Mouse (Mus musculus): ENCODE results near the gene Rps2.
"Not testable (repeated sequence)": the region's sequence is repeated elsewhere in the genome, so short reads cannot be mapped to it uniquely, and the experiment has no call there.

The Rps2 gene

GRCm38 (mm10) chr17:24701251-24701650 is 16.7 kb upstream of the Rps2 start:
- DNase-seq (ENCODE audit: extremely low read depth, low read depth, low spot score) = no peak

GRCm38 (mm10) chr17:24705821-24706220 is 12.1 kb upstream of the Rps2 start:
- no peak for DNase-seq (ENCODE audit: extremely low read depth, low read depth, low spot score)

GRCm38 (mm10) chr17:24706982-24707800 is 10.7 kb upstream of the Rps2 start, which contains the start of gene Tbl3:
Gene Tbl3, minus strand, starts transcription at chr17:24707660.
- DNase-seq (ENCODE audit: extremely low read depth, low read depth, low spot score) = no peak

GRCm38 (mm10) chr17:24707801-24708425 is 10.0 kb upstream of the Rps2 start:
- DNase-seq (ENCODE audit: extremely low read depth, low read depth, low spot score) = no peak

GRCm38 (mm10) chr17:24708646-24709045 is 9.3 kb upstream of the Rps2 start:
- DNase-seq (ENCODE audit: extremely low read depth, low read depth, low spot score) = no peak

GRCm38 (mm10) chr17:24715556-24715955 is 2.4 kb upstream of the Rps2 start:
- no peak for DNase-seq (ENCODE audit: extremely low read depth, low read depth, low spot score)

- DNase-seq (ENCODE audit: extremely low read depth, low read depth, low spot score) = no peak
Observed at GRCm38 (mm10) chr17:24716166-24716682, 1.7 kb upstream of the Rps2 start.

- not testable (repeated sequence) for DNase-seq (ENCODE audit: extremely low read depth, low read depth, low spot score)
Observed at GRCm38 (mm10) chr17:24718938-24719337, 1.0 kb downstream of the Rps2 start.

- peak; percentile 75 for DNase-seq (ENCODE audit: extremely low read depth, low read depth, low spot score)
Observed at GRCm38 (mm10) chr17:24719494-24720222, 1.7 kb downstream of the Rps2 start.

- DNase-seq (ENCODE audit: extremely low read depth, low read depth, low spot score) = not testable (repeated sequence)
Observed at GRCm38 (mm10) chr17:24720616-24721015, 2.7 kb downstream of the Rps2 start.

- not testable (repeated sequence) for DNase-seq (ENCODE audit: extremely low read depth, low read depth, low spot score)
Observed at GRCm38 (mm10) chr17:24721383-24721955, 3.6 kb downstream of the Rps2 start.

- DNase-seq (ENCODE audit: extremely low read depth, low read depth, low spot score) = no peak
Observed at GRCm38 (mm10) chr17:24722220-24722924, 4.5 kb downstream of the Rps2 start.

- DNase-seq (ENCODE audit: extremely low read depth, low read depth, low spot score) = no peak
Observed at GRCm38 (mm10) chr17:24723122-24723880, 5.4 kb downstream of the Rps2 start.

- DNase-seq (ENCODE audit: extremely low read depth, low read depth, low spot score) = no peak
Observed at GRCm38 (mm10) chr17:24723881-24724180, 5.9 kb downstream of the Rps2 start.

- no peak for DNase-seq (ENCODE audit: extremely low read depth, low read depth, low spot score)
Observed at GRCm38 (mm10) chr17:24724184-24724583, 6.3 kb downstream of the Rps2 start, which contains the start of gene Ndufb10. Gene Ndufb10, minus strand, starts transcription at chr17:24724478.

- DNase-seq (ENCODE audit: extremely low read depth, low read depth, low spot score) = no peak
Observed at GRCm38 (mm10) chr17:24725637-24726390, 7.9 kb downstream of the Rps2 start.

- DNase-seq (ENCODE audit: extremely low read depth, low read depth, low spot score) = no peak
Observed at GRCm38 (mm10) chr17:24727618-24728017, 9.7 kb downstream of the Rps2 start, which contains the start of gene Rpl3l. Gene Rpl3l, plus strand, starts transcription at chr17:24727820.

- DNase-seq (ENCODE audit: extremely low read depth, low read depth, low spot score) = no peak
Observed at GRCm38 (mm10) chr17:24728184-24728583, 10.3 kb downstream of the Rps2 start.

GRCm38 (mm10) chr17:24729067-24729466 is 11.2 kb downstream of the Rps2 start:
- DNase-seq (ENCODE audit: extremely low read depth, low read depth, low spot score) = no peak

All from fat pad, adult 2 months (tissue).